Mouse (Mus musculus) thymus, adult 2 months (tissue): ENCODE measurements around the gene Tuba3a.

Source experiments
- CTCF ChIP-seq: fragments of 200-500 bp; IDR thresholded peaks from 2 replicates; pipeline ENCODE4 v1.5.1; 2012; ENCODE audit warnings: mild to moderate bottlenecking, control low read depth, low read length, moderate library complexity, borderline replicate concordance; ENCODE audit not compliant: control insufficient read depth, poor library complexity, insufficient read depth; ENCODE audit errors: extremely low read depth
- POLR2A ChIP-seq: fragments of 200-500 bp; IDR thresholded peaks from 2 replicates; pipeline ENCODE4 v1.6.1; 2012; ENCODE audit warnings: mild to moderate bottlenecking, low read length, control low read depth, moderate library complexity; ENCODE audit not compliant: control insufficient read depth, poor library complexity, insufficient read depth; ENCODE audit errors: extremely low read depth

GRCm38 (mm10) chr6:125236341-125236740, 49.5 kb downstream of the Tuba3a start:
- TF ChIP-seq CTCF, result no peak
- no peak for TF ChIP-seq POLR2A
